Mouse (Mus musculus): Measurements from ENCODE around the gene B3galt6. TPM values are rescaled to one million over a fixed set of nuclear protein-coding genes. Genes with fewer than 3 reads are reported as not detected.

The B3galt6 gene
- polyA plus RNA-seq (2016; fragmentation: Nextera tagmentation; extraction: Ambion mirVana), result 20.2 and 20.6 TPM in 2 replicates

- under 1% methylated on average over 99 of the region's 99 CpGs for WGBS
- Histone ChIP-seq H3K9ac (peak within 1 kb of the TSS; percentile 83), H3K36me3 (peaks cover 17% of the 10 kb centered on the region), H3K27me3 (replicated peaks) (no peaks in the 10 kb centered on the region), H3K9me3 (no peaks in the 10 kb centered on the region), H3K4me3 (peak within 1 kb of the TSS; percentile 81), H3K27ac (peak within 1 kb of the TSS; percentile 74), H3K4me2 (replicated peaks) (peak within 1 kb of the TSS; percentile 99), H3K4me1 (peaks cover 24% of the 10 kb centered on the region)
- ATAC-seq (ENCODE audit: low FRiP score, low read depth), result peak; percentile 88
These were observed at the start of gene B3galt6, which contains the start of gene Sdf4 for GRCm38 (mm10) chr4:155992241-155992905. B3galt6 (minus strand) TSS chr4:155992649. Sdf4 (plus strand) TSS chr4:155992872.

- Histone ChIP-seq H3K4me3 (peak overlapping the region; percentile 22), H3K27ac (no peak overlapping the region), H3K4me1 (peaks cover 37% of the 10 kb centered on the region), H3K27me3 (replicated peaks) (peaks cover 24% of the 10 kb centered on the region), H3K4me2 (replicated peaks) (peak overlapping the region; percentile 53), H3K9ac (peak overlapping the region; percentile 46; the same call in 1 of the 2 replicates), H3K36me3 (no peaks in the 10 kb centered on the region), H3K9me3 (no peaks in the 10 kb centered on the region)
- ATAC-seq (ENCODE audit: low FRiP score, low read depth), result no peak
- 4% methylated on average over 25 of the region's 25 CpGs for WGBS
These were observed 42.5 kb upstream of the B3galt6 start for GRCm38 (mm10) chr4:156034901-156035300.

GRCm38 (mm10) chr4:156034301-156034700 lies 41.9 kb upstream of the B3galt6 start:
- no peak for ATAC-seq (ENCODE audit: low FRiP score, low read depth)
- peaks cover 24% of the 10 kb centered on the region for H3K27me3 ChIP-seq (replicated peaks)
- no peaks in the 10 kb centered on the region; the same call in 1 of the 2 replicates for H3K36me3 ChIP-seq
- no peaks in the 10 kb centered on the region for H3K9me3 ChIP-seq
- H3K4me3 ChIP-seq, result no peak overlapping the region
- H3K4me2 ChIP-seq (replicated peaks), result no peak overlapping the region
- peaks cover 37% of the 10 kb centered on the region for H3K4me1 ChIP-seq
- H3K27ac ChIP-seq, result no peak overlapping the region
- WGBS, result 50% methylated on average over 4 of the region's 4 CpGs
- H3K9ac ChIP-seq, result no peak overlapping the region

- H3K27ac ChIP-seq, result no peak overlapping the region
- H3K9me3 ChIP-seq, result no peaks in the 10 kb centered on the region
- no peak overlapping the region for H3K4me2 ChIP-seq (replicated peaks)
- H3K4me3 ChIP-seq, result no peak overlapping the region
- no peak for ATAC-seq (ENCODE audit: low FRiP score, low read depth)
- WGBS, result 46% methylated on average over 6 of the region's 6 CpGs
- peaks cover under 1% of the 10 kb centered on the region; the same call in 1 of the 2 replicates for H3K36me3 ChIP-seq
- H3K9ac ChIP-seq, result no peak overlapping the region
- H3K4me1 ChIP-seq, result peaks cover 37% of the 10 kb centered on the region
- H3K27me3 ChIP-seq (replicated peaks), result peaks cover 24% of the 10 kb centered on the region
These were observed 41.1 kb upstream of the B3galt6 start for GRCm38 (mm10) chr4:156033476-156034119.

- no peaks in the 10 kb centered on the region for H3K9me3 ChIP-seq
- H3K4me1 ChIP-seq, result peaks cover 37% of the 10 kb centered on the region
- H3K4me2 ChIP-seq (replicated peaks), result peak overlapping the region; percentile 72
- peaks cover 6% of the 10 kb centered on the region; the same call in 1 of the 2 replicates for H3K36me3 ChIP-seq
- no peak overlapping the region for H3K4me3 ChIP-seq
- H3K27me3 ChIP-seq (replicated peaks), result peaks cover 24% of the 10 kb centered on the region
- H3K9ac ChIP-seq, result no peak overlapping the region; the same call in 1 of the 2 replicates
- no peak for ATAC-seq (ENCODE audit: low FRiP score, low read depth)
- WGBS, result 84% methylated on average over 4 of the region's 4 CpGs
- no peak overlapping the region for H3K27ac ChIP-seq
These were observed 40.4 kb upstream of the B3galt6 start for GRCm38 (mm10) chr4:156032856-156033255.

- Histone ChIP-seq H3K27ac (peak overlapping the region; percentile 82), H3K4me1 (peaks cover 37% of the 10 kb centered on the region), H3K4me2 (replicated peaks) (peak overlapping the region; percentile 72), H3K4me3 (peak overlapping the region; percentile 45), H3K9ac (peak overlapping the region; percentile 58), H3K27me3 (replicated peaks) (peaks cover 24% of the 10 kb centered on the region), H3K9me3 (no peaks in the 10 kb centered on the region), H3K36me3 (peaks cover 15% of the 10 kb centered on the region; the same call in 1 of the 2 replicates)
- peak; percentile 88 for ATAC-seq (ENCODE audit: low FRiP score, low read depth)
- WGBS, result 1% methylated on average over 24 of the region's 24 CpGs
These were observed 39.3 kb upstream of the B3galt6 start for GRCm38 (mm10) chr4:156031593-156032391.

GRCm38 (mm10) chr4:156031255-156031592 lies 38.8 kb upstream of the B3galt6 start:
- no peak overlapping the region for H3K27ac ChIP-seq
- ATAC-seq (ENCODE audit: low FRiP score, low read depth), result 0 out of 2 replicates have a peak, but pooled peaks have one; percentile 10
- 6% methylated on average over 7 of the region's 7 CpGs for whole genome bisulfite sequencing

GRCm38 (mm10) chr4:156030651-156031118 lies 38.2 kb upstream of the B3galt6 start:
- peaks cover 37% of the 10 kb centered on the region for H3K4me1 ChIP-seq
- 0 out of 2 replicates have a peak, but pooled peaks have one; percentile 2 for ATAC-seq (ENCODE audit: low FRiP score, low read depth)
- peaks cover 24% of the 10 kb centered on the region; the same call in 1 of the 2 replicates for H3K36me3 ChIP-seq
- H3K27me3 ChIP-seq (replicated peaks), result peaks cover 17% of the 10 kb centered on the region
- WGBS, result 71% methylated on average over 9 of the region's 9 CpGs
- H3K4me2 ChIP-seq (replicated peaks), result peak overlapping the region; percentile 72
- peak overlapping the region; percentile 58 for H3K9ac ChIP-seq
- no peaks in the 10 kb centered on the region for H3K9me3 ChIP-seq
- peak overlapping the region; percentile 45 for H3K4me3 ChIP-seq
- H3K27ac ChIP-seq, result no peak overlapping the region

More at GRCm38 (mm10) chr4:156031255-156031592, 38.8 kb upstream of the B3galt6 start:
- peak overlapping the region; percentile 72 for H3K4me2 ChIP-seq (replicated peaks)
- H3K27me3 ChIP-seq (replicated peaks), result peaks cover 23% of the 10 kb centered on the region
- peaks cover 18% of the 10 kb centered on the region; the same call in 1 of the 2 replicates for H3K36me3 ChIP-seq
- peaks cover 37% of the 10 kb centered on the region for H3K4me1 ChIP-seq
- H3K9ac ChIP-seq, result peak overlapping the region; percentile 58
- peak overlapping the region; percentile 45 for H3K4me3 ChIP-seq
- H3K9me3 ChIP-seq, result no peaks in the 10 kb centered on the region

GRCm38 (mm10) chr4:156028580-156028979 lies 36.1 kb upstream of the B3galt6 start:
- Histone ChIP-seq H3K36me3 (peaks cover 27% of the 10 kb centered on the region; the same call in 1 of the 2 replicates), H3K9ac (no peak overlapping the region), H3K4me3 (no peak overlapping the region), H3K4me2 (replicated peaks) (no peak overlapping the region), H3K4me1 (peaks cover 29% of the 10 kb centered on the region), H3K27me3 (replicated peaks) (no peaks in the 10 kb centered on the region), H3K9me3 (no peaks in the 10 kb centered on the region), H3K27ac (no peak overlapping the region)
- 93% methylated on average over 7 of the region's 7 CpGs for WGBS
- ATAC-seq (ENCODE audit: low FRiP score, low read depth), result no peak

GRCm38 (mm10) chr4:156026013-156026412 lies 33.6 kb upstream of the B3galt6 start, which contains the start of gene Tnfrsf18:
Tnfrsf18 (plus strand) TSS chr4:156026164.
- 73% methylated on average over 4 of the region's 4 CpGs for WGBS

GRCm38 (mm10) chr4:156024184-156024583 lies 31.7 kb upstream of the B3galt6 start:
- Histone ChIP-seq H3K9ac (no peak overlapping the region), H3K9me3 (no peaks in the 10 kb centered on the region), H3K27me3 (replicated peaks) (no peaks in the 10 kb centered on the region), H3K27ac (no peak overlapping the region), H3K4me3 (no peak overlapping the region), H3K4me2 (replicated peaks) (no peak overlapping the region), H3K36me3 (peaks cover 30% of the 10 kb centered on the region; the same call in 1 of the 2 replicates), H3K4me1 (no peaks in the 10 kb centered on the region)
- WGBS, result 93% methylated on average over 7 of the region's 7 CpGs
- no peak for ATAC-seq (ENCODE audit: low FRiP score, low read depth)

More at GRCm38 (mm10) chr4:156026013-156026412, 33.6 kb upstream of the B3galt6 start, which contains the start of gene Tnfrsf18:
- Histone ChIP-seq H3K4me1 (peaks cover 11% of the 10 kb centered on the region), H3K36me3 (peaks cover 27% of the 10 kb centered on the region; the same call in 1 of the 2 replicates), H3K27ac (no peak within 1 kb of the TSS), H3K9me3 (no peaks in the 10 kb centered on the region), H3K4me3 (no peak within 1 kb of the TSS), H3K27me3 (replicated peaks) (no peaks in the 10 kb centered on the region), H3K4me2 (replicated peaks) (no peak within 1 kb of the TSS), H3K9ac (no peak within 1 kb of the TSS)
- ATAC-seq (ENCODE audit: low FRiP score, low read depth), result no peak

Measured in neural tube, embryonic 12.5 days (tissue).